Mouse (Mus musculus) testis, adult 2 months (tissue): ENCODE measurements around the gene Gm13199. TPM values are rescaled to one million over a fixed set of nuclear protein-coding genes. Genes with fewer than 3 reads are reported as not detected.

Experiments
- H3K27ac ChIP-seq: fragments of 200-500 bp; 2 replicates; pipeline ENCODE4 v1.5.1; 2012; ENCODE audit warnings: low read depth, low read length; ENCODE audit not compliant: control insufficient read depth, insufficient read depth
- H3K27me3 ChIP-seq: fragments of 200-500 bp; 2 replicates; pipeline ENCODE4 v1.6.1; 2012; ENCODE audit warnings: mild to moderate bottlenecking, low read length, moderate library complexity; ENCODE audit not compliant: control insufficient read depth, insufficient read depth
- H3K36me3 ChIP-seq: fragments of 200-500 bp; 2 replicates; pipeline ENCODE4 v1.6.1; 2012; ENCODE audit warnings: mild to moderate bottlenecking, low read length; ENCODE audit not compliant: control insufficient read depth, insufficient read depth
- H3K4me1 ChIP-seq: fragments of 200-500 bp; 2 replicates; pipeline ENCODE4 v1.6.1; 2012; ENCODE audit warnings: low read length; ENCODE audit not compliant: control insufficient read depth, insufficient read depth
- H3K4me3 ChIP-seq: fragments of 200-500 bp; 2 replicates; pipeline ENCODE4 v1.5.1; 2012; ENCODE audit warnings: low read depth, mild to moderate bottlenecking, low read length, moderate library complexity, mixed read lengths; ENCODE audit not compliant: control insufficient read depth
- CTCF ChIP-seq: fragments of 200-500 bp; IDR thresholded peaks from 2 replicates; pipeline ENCODE4 v1.5.1; 2012; ENCODE audit warnings: low read depth, mild to moderate bottlenecking, inconsistent platforms, low read length, moderate library complexity; ENCODE audit not compliant: control insufficient read depth, insufficient read depth, insufficient replicate concordance
- POLR2A ChIP-seq: fragments of 200-500 bp; IDR thresholded peaks from 2 replicates; pipeline ENCODE4 v1.6.1; 2012; ENCODE audit warnings: low read depth, mild to moderate bottlenecking, inconsistent platforms, low read length, moderate library complexity; ENCODE audit not compliant: control insufficient read depth
- polyA plus RNA-seq: library from polyadenylated mRNA; depleted of rRNA; stranded (reverse); fragments of >200 nt; gene quantifications from 2 replicates; pipeline ENCODE4 v1.2.3, GENCODE M21; 2012

Gene Gm13199
- polyA plus RNA-seq, 1 experiment = 1.6 TPM

GRCm38 (mm10) chr2:5889412-5889811 is 26.7 kb upstream of the Gm13199 start:
- no peak overlapping the region for H3K4me3 ChIP-seq
- TF ChIP-seq CTCF (no peak), POLR2A (no peak)
- no peaks in the 10 kb centered on the region for H3K27me3 ChIP-seq
- H3K36me3 ChIP-seq = peaks cover 5% of the 10 kb centered on the region
- no peaks in the 10 kb centered on the region for H3K4me1 ChIP-seq
- H3K27ac ChIP-seq = no peak overlapping the region

GRCm38 (mm10) chr2:5888865-5889264 is 26.1 kb upstream of the Gm13199 start:
- H3K4me1 ChIP-seq = no peaks in the 10 kb centered on the region
- no peak overlapping the region for H3K4me3 ChIP-seq
- peaks cover 5% of the 10 kb centered on the region for H3K36me3 ChIP-seq
- H3K27ac ChIP-seq = no peak overlapping the region
- no peak for TF ChIP-seq POLR2A
- no peak for TF ChIP-seq CTCF
- no peaks in the 10 kb centered on the region for H3K27me3 ChIP-seq

- Histone ChIP-seq H3K4me3 (no peak overlapping the region), H3K27me3 (no peaks in the 10 kb centered on the region), H3K36me3 (no peaks in the 10 kb centered on the region; the same call in none of the 2 replicates), H3K4me1 (no peaks in the 10 kb centered on the region), H3K27ac (no peak overlapping the region)
- TF ChIP-seq CTCF = no peak
- TF ChIP-seq POLR2A = no peak
Observed at GRCm38 (mm10) chr2:5877446-5877845, 14.7 kb upstream of the Gm13199 start.

DNA sequence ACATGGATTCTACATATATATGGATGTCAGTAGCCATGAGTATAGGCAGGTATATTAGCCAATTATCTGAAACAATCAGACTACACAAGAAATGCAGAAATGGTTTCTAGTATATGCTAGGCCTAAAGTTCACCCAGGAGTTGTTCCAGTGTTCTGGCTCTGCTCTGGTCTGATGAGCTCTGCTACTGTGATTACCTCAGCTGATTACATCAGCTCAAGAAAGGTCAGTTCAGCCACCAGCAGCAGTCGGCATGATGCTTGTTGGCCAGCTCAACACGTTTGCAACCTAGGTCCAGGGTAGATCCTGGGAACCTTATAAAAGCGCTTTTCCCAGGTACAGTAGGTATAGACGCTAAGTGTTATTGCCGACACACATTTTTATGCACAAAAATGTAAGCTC is 7.0 kb upstream of the Gm13199 start:
- Histone ChIP-seq H3K36me3 (peaks cover 2% of the 10 kb centered on the region; the same call in 1 of the 2 replicates), H3K4me1 (no peaks in the 10 kb centered on the region), H3K4me3 (no peak overlapping the region), H3K27ac (no peak overlapping the region), H3K27me3 (no peaks in the 10 kb centered on the region)
- TF ChIP-seq CTCF = no peak
- TF ChIP-seq POLR2A = no peak

DNA sequence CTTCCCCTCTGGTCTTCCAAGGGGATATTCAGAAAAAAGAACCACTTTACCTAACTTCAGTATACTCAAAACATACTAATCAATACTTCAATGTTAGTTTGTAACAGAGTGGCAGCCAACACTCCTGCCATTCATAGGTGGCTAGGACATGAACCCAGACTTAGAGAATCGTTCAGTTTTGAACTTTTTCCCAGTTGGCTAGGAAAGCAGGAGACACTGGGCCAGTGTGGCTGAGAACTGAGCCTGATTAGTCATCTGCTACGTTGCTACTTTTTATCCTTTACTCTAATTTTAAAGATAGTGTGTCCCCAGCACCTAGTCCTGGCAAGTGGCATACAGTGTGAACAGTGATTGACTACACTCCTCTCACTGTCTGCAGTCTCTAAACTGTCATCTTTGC is 4.9 kb upstream of the Gm13199 start:
- no peaks in the 10 kb centered on the region for H3K4me1 ChIP-seq
- TF ChIP-seq POLR2A = no peak
- TF ChIP-seq CTCF = no peak
- no peak overlapping the region for H3K4me3 ChIP-seq
- peaks cover 2% of the 10 kb centered on the region; the same call in 1 of the 2 replicates for H3K36me3 ChIP-seq
- H3K27ac ChIP-seq = no peak overlapping the region
- no peaks in the 10 kb centered on the region for H3K27me3 ChIP-seq

GRCm38 (mm10) chr2:5851866-5852265 is 10.9 kb downstream of the Gm13199 start:
- H3K27ac ChIP-seq = no peak overlapping the region
- no peaks in the 10 kb centered on the region for H3K4me1 ChIP-seq
- no peak overlapping the region for H3K4me3 ChIP-seq
- TF ChIP-seq CTCF = no peak
- TF ChIP-seq POLR2A = no peak
- no peaks in the 10 kb centered on the region for H3K27me3 ChIP-seq
- no peaks in the 10 kb centered on the region for H3K36me3 ChIP-seq

- H3K27ac ChIP-seq = no peak overlapping the region
- no peak overlapping the region for H3K4me3 ChIP-seq
- no peak for TF ChIP-seq CTCF
- TF ChIP-seq POLR2A = no peak
- H3K27me3 ChIP-seq = no peaks in the 10 kb centered on the region
- H3K4me1 ChIP-seq = no peaks in the 10 kb centered on the region
- no peaks in the 10 kb centered on the region for H3K36me3 ChIP-seq
Observed at GRCm38 (mm10) chr2:5851116-5851515, 11.6 kb downstream of the Gm13199 start.

DNA sequence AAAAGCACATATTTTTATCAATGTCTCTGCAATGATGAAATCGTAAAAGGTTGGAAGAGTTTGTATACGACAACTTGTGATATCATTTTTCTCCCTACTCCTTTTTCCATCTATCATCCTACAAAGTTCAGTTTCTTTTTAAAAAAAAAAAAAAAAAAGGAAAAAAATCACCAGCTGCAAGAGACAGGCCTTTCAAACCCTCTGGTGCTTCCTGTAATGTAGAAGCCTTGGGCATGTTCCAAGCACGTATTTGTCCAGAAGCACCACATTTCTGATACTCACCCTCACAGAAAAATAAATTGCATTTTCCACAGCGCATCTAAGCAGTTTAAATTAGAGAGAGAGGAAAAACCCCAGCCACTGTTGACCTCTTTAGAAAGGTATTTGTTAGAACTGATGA is 16.9 kb downstream of the Gm13199 start:
- TF ChIP-seq CTCF = no peak
- TF ChIP-seq POLR2A = no peak
- Histone ChIP-seq H3K36me3 (no peaks in the 10 kb centered on the region; the same call in 1 of the 2 replicates), H3K27me3 (no peaks in the 10 kb centered on the region), H3K4me1 (no peaks in the 10 kb centered on the region), H3K27ac (no peak overlapping the region; the same call in 1 of the 2 replicates), H3K4me3 (no peak overlapping the region; the same call in 1 of the 2 replicates)
